Mouse (Mus musculus) stomach, embryonic 16.5 days (tissue): ENCODE data around the gene Mdp1. TPM values are rescaled to one million over a fixed set of nuclear protein-coding genes. Genes with fewer than 3 reads are reported as not detected.

Source experiments
- ATAC-seq: fragments of 200-750 bp; cut with Nextera tagmentation; 2 replicates; pipeline ENCODE4 v1.8.0; 2017; ENCODE audit warnings: moderate number of reproducible peaks, moderate TSS enrichment; ENCODE audit not compliant: insufficient read depth, low FRiP score
- H3K27ac ChIP-seq: fragments of 300-500 bp; sonication (generic); 2 replicates; pipeline ENCODE4 v1.5.1; 2014; ENCODE audit warnings: low read length
- H3K27me3 ChIP-seq: fragments of 300-500 bp; sonication (generic); 2 replicates; pipeline ENCODE4 v1.6.1; 2014; ENCODE audit warnings: low read length, control low read depth, mixed read lengths; ENCODE audit not compliant: control insufficient read depth, insufficient read depth
- H3K36me3 ChIP-seq: fragments of 300-500 bp; sonication (generic); 2 replicates; pipeline ENCODE4 v1.6.1; 2014; ENCODE audit warnings: low read length; ENCODE audit not compliant: control insufficient read depth, insufficient read depth
- H3K4me1 ChIP-seq: fragments of 300-500 bp; sonication (generic); 2 replicates; pipeline ENCODE4 v1.6.1; 2014; ENCODE audit warnings: low read length, control low read depth, mixed read lengths; ENCODE audit not compliant: control insufficient read depth, insufficient read depth
- H3K4me2 ChIP-seq: fragments of 300-500 bp; sonication (generic); 2 replicates; pipeline ENCODE4 v1.6.1; 2014; ENCODE audit warnings: low read depth, low read length, mixed read lengths
- H3K4me3 ChIP-seq: fragments of 300-500 bp; sonication (generic); replicated peaks from 2 replicates; pipeline ENCODE4 v1.5.1; 2014; ENCODE audit warnings: mild to moderate bottlenecking, low read length
- H3K9ac ChIP-seq: fragments of 300-500 bp; sonication (generic); 2 replicates; pipeline ENCODE4 v1.6.1; 2014; ENCODE audit warnings: low read length
- H3K9me3 ChIP-seq: fragments of 300-500 bp; sonication (generic); replicated peaks from 2 replicates; pipeline ENCODE4 v1.6.1; 2016; ENCODE audit warnings: low read length, control low read depth; ENCODE audit not compliant: control insufficient read depth
- WGBS: fragments of 180-500 bp; shearing (Covaris S2); extraction: QIAGEN DNeasy Blood & Tissue Kit; methylation state at CpG from one replicate; pipeline ENCODE4 v1.1.7; 2014; 5-methylcytosine and 5-hydroxymethylcytosine counted together
- polyA plus RNA-seq: library from polyadenylated mRNA; unstranded; fragments of >200 nt; fragmentation: Nextera tagmentation; extraction: Ambion mirVana; gene quantifications from 2 replicates; pipeline ENCODE4 v1.2.1, GENCODE M21; 2015

The Mdp1 gene
- polyA plus RNA-seq, 1 experiment from 2014 or later = 55.8 TPM

GRCm38 (mm10) chr14:55681160-55682117 is 21.1 kb upstream of the Mdp1 start, which contains the start of gene Tinf2:
TSS of gene Tinf2 (minus strand) at chr14:55681820.
- Histone ChIP-seq H3K4me3 (peak within 1 kb of the TSS; percentile 80), H3K4me2 (peak within 1 kb of the TSS; percentile 76), H3K9me3 (no peaks in the 10 kb centered on the region), H3K27ac (peak within 1 kb of the TSS; percentile 89), H3K36me3 (peaks cover 16% of the 10 kb centered on the region), H3K9ac (peak within 1 kb of the TSS; percentile 83), H3K4me1 (peaks cover 8% of the 10 kb centered on the region), H3K27me3 (no peaks in the 10 kb centered on the region)
- peak; percentile 98 for ATAC-seq
- WGBS = under 1% methylated on average over 66 of the region's 66 CpGs

GRCm38 (mm10) chr14:55677615-55678014 is 17.3 kb upstream of the Mdp1 start:
- Histone ChIP-seq H3K9ac (no peak overlapping the region), H3K27ac (no peak overlapping the region), H3K4me1 (peaks cover 8% of the 10 kb centered on the region), H3K27me3 (no peaks in the 10 kb centered on the region), H3K4me2 (no peak overlapping the region), H3K4me3 (no peak overlapping the region), H3K9me3 (no peaks in the 10 kb centered on the region), H3K36me3 (peaks cover 21% of the 10 kb centered on the region)
- 79% methylated on average over 4 of the region's 4 CpGs for WGBS
- no peak for ATAC-seq

- H3K27me3 ChIP-seq = no peaks in the 10 kb centered on the region
- peak overlapping the region; percentile 66 for H3K4me2 ChIP-seq
- peak overlapping the region; percentile 55 for H3K27ac ChIP-seq
- 73% methylated on average over 7 of the region's 7 CpGs for WGBS
- H3K4me1 ChIP-seq = peaks cover 12% of the 10 kb centered on the region; the same call in 1 of the 2 replicates
- no peaks in the 10 kb centered on the region for H3K9me3 ChIP-seq
- 0 out of 2 replicates have a peak, but pooled peaks cover 12% of the 10 kb centered on the region for H3K36me3 ChIP-seq
- H3K9ac ChIP-seq = peak overlapping the region; percentile 88
- no peak for ATAC-seq
- peak overlapping the region; percentile 86 for H3K4me3 ChIP-seq
Observed at GRCm38 (mm10) chr14:55672741-55673060, 12.4 kb upstream of the Mdp1 start.

GRCm38 (mm10) chr14:55671833-55672740 is 11.8 kb upstream of the Mdp1 start, which contains the start of the genes Gmpr2 and Nedd8:
TSS of gene Gmpr2 (plus strand) at chr14:55671941.
TSS of gene Nedd8 (minus strand) at chr14:55672124.
- peak within 1 kb of the TSS; percentile 88 for H3K27ac ChIP-seq
- under 1% methylated on average over 38 of the region's 38 CpGs for WGBS
- H3K4me2 ChIP-seq = peak within 1 kb of the TSS; percentile 81
- H3K27me3 ChIP-seq = no peaks in the 10 kb centered on the region
- no peaks in the 10 kb centered on the region for H3K9me3 ChIP-seq
- H3K4me3 ChIP-seq = peak within 1 kb of the TSS; percentile 86
- peak; percentile 99 for ATAC-seq
- peaks cover 12% of the 10 kb centered on the region; the same call in 1 of the 2 replicates for H3K4me1 ChIP-seq
- H3K9ac ChIP-seq = peak within 1 kb of the TSS; percentile 88
- 0 out of 2 replicates have a peak, but pooled peaks cover 12% of the 10 kb centered on the region for H3K36me3 ChIP-seq

GRCm38 (mm10) chr14:55671486-55671832 is 11.2 kb upstream of the Mdp1 start:
- H3K9me3 ChIP-seq = no peaks in the 10 kb centered on the region
- peak overlapping the region; percentile 88 for H3K27ac ChIP-seq
- peak overlapping the region; percentile 88 for H3K9ac ChIP-seq
- no peaks in the 10 kb centered on the region for H3K27me3 ChIP-seq
- H3K36me3 ChIP-seq = 0 out of 2 replicates have a peak, but pooled peaks cover 6% of the 10 kb centered on the region
- ATAC-seq = peak; percentile 27; the same call in 1 of the 2 replicates
- H3K4me3 ChIP-seq = peak overlapping the region; percentile 86
- H3K4me1 ChIP-seq = peaks cover 12% of the 10 kb centered on the region; the same call in 1 of the 2 replicates
- peak overlapping the region; percentile 81 for H3K4me2 ChIP-seq
- 0% methylated on average over 12 of the region's 12 CpGs for WGBS

- H3K36me3 ChIP-seq = peaks cover 5% of the 10 kb centered on the region
- H3K4me2 ChIP-seq = no peak overlapping the region; the same call in 1 of the 2 replicates
- WGBS = 45% methylated on average over 2 of the region's 2 CpGs
- peak overlapping the region; percentile 87 for H3K9ac ChIP-seq
- peaks cover 7% of the 10 kb centered on the region; the same call in 1 of the 2 replicates for H3K4me1 ChIP-seq
- H3K9me3 ChIP-seq = no peaks in the 10 kb centered on the region
- H3K4me3 ChIP-seq = peak overlapping the region; percentile 72
- H3K27me3 ChIP-seq = no peaks in the 10 kb centered on the region
- ATAC-seq = no peak
- H3K27ac ChIP-seq = no peak overlapping the region
Observed at GRCm38 (mm10) chr14:55660636-55661035, 328 bp upstream of the Mdp1 start.

GRCm38 (mm10) chr14:55658011-55658410 is 2.3 kb downstream of the Mdp1 start:
- H3K4me1 ChIP-seq = peaks cover 7% of the 10 kb centered on the region; the same call in 1 of the 2 replicates
- no peak overlapping the region for H3K4me3 ChIP-seq
- H3K27me3 ChIP-seq = no peaks in the 10 kb centered on the region
- 89% methylated on average over 5 of the region's 5 CpGs for WGBS
- no peaks in the 10 kb centered on the region for H3K9me3 ChIP-seq
- no peak overlapping the region for H3K27ac ChIP-seq
- H3K4me2 ChIP-seq = no peak overlapping the region
- H3K9ac ChIP-seq = no peak overlapping the region
- peaks cover 5% of the 10 kb centered on the region for H3K36me3 ChIP-seq
- no peak for ATAC-seq

GRCm38 (mm10) chr14:55656935-55657334 is 3.4 kb downstream of the Mdp1 start:
- ATAC-seq = no peak
- no peaks in the 10 kb centered on the region for H3K9me3 ChIP-seq
- WGBS = 84% methylated on average over 3 of the region's 3 CpGs
- H3K27ac ChIP-seq = no peak overlapping the region
- no peak overlapping the region for H3K9ac ChIP-seq
- H3K4me3 ChIP-seq = no peak overlapping the region
- no peak overlapping the region for H3K4me2 ChIP-seq
- H3K27me3 ChIP-seq = no peaks in the 10 kb centered on the region
- H3K4me1 ChIP-seq = peaks cover 7% of the 10 kb centered on the region; the same call in 1 of the 2 replicates
- H3K36me3 ChIP-seq = 0 out of 2 replicates have a peak, but pooled peaks cover under 1% of the 10 kb centered on the region
